Mouse (Mus musculus): ENCODE data around the gene Mrgbp. TPM values are rescaled to one million over a fixed set of nuclear protein-coding genes. Genes with fewer than 3 reads are reported as not detected.

Gene Mrgbp
- polyA plus RNA-seq, 1 experiment: 75.7 TPM

DNA sequence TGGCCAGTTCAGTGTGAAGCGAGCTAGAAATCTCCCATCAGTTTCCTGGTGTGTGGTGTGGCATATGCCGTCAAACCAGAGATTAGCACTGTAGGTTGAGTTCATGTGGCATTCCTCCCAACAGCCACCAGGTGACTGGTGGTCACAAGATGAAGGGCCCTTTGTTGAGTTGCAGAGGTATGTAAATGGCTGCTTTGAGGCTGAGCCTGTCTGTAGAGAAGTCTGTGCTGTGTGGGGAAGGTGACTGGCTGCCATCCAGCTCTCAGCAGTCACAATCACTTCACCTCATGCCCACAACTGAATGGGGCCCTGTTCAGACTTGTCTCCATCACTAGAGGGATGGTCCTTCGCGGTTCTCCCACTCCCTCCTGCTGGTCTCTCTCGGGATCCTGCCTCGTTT lies 23.7 kb downstream of the Mrgbp start:
- WGBS: 60% methylated on average over 6 of the region's 6 CpGs
- H3K27ac ChIP-seq (ENCODE audit: control insufficient read depth, insufficient read depth, low read length): no peak overlapping the region

GRCm38 (mm10) chr2:180610283-180610682 lies 29.2 kb downstream of the Mrgbp start:
- Histone ChIP-seq H3K27ac (ENCODE audit: control insufficient read depth, insufficient read depth, low read length) (no peak overlapping the region), H3K36me3 (ENCODE audit: control insufficient read depth, insufficient read depth, low read length) (no peaks in the 10 kb centered on the region), H3K4me3 (ENCODE audit: control insufficient read depth, insufficient read depth, low read length) (no peak overlapping the region), H3K4me1 (replicated peaks; ENCODE audit: control insufficient read depth, insufficient read depth, low read length) (no peaks in the 10 kb centered on the region), H3K27me3 (ENCODE audit: control insufficient read depth, insufficient read depth, low read length) (no peaks in the 10 kb centered on the region)
- DNase-seq: no peak
- TF ChIP-seq CTCF (IDR thresholded peaks at IDR 0.05; ENCODE audit: borderline replicate concordance, control insufficient read depth, extremely low read depth, insufficient read depth, low read length, poor library complexity) (no peak), POLR2A (IDR thresholded peaks at IDR 0.05; ENCODE audit: control insufficient read depth, extremely low read depth, insufficient read depth, low read length, poor library complexity) (no peak)
- 87% methylated on average over 4 of the region's 4 CpGs for WGBS

More for the DNA sequence above, 23.7 kb downstream of the Mrgbp start:
- no peaks in the 10 kb centered on the region for H3K36me3 ChIP-seq (ENCODE audit: control insufficient read depth, insufficient read depth, low read length)
- TF ChIP-seq POLR2A (IDR thresholded peaks at IDR 0.05; ENCODE audit: control insufficient read depth, extremely low read depth, insufficient read depth, low read length, poor library complexity) (no peak), CTCF (IDR thresholded peaks at IDR 0.05; ENCODE audit: borderline replicate concordance, control insufficient read depth, extremely low read depth, insufficient read depth, low read length, poor library complexity) (no peak)
- DNase-seq: no peak
- no peak overlapping the region for H3K4me3 ChIP-seq (ENCODE audit: control insufficient read depth, insufficient read depth, low read length)
- H3K27me3 ChIP-seq (ENCODE audit: control insufficient read depth, insufficient read depth, low read length): no peaks in the 10 kb centered on the region
- H3K4me1 ChIP-seq (replicated peaks; ENCODE audit: control insufficient read depth, insufficient read depth, low read length): no peaks in the 10 kb centered on the region

DNA sequence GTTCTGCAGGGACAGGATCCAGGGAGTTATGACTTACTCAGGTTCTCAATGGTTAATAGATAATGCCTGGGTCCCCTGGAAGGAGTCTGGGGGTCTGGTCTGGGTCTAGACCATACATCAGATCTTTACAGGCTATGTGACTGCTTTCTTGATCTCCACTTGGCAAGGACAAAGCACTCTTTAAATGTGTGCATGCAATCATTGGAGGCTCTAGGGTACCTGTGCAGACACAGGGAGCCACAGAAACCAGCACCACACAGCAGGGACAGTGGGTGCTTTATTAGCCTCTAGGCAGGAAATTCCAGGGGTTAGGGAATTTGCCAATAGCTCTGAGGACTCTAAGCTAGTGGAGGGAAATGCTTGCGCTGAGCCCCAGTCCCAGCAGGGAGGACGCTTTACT lies 30.8 kb downstream of the Mrgbp start:
- Histone ChIP-seq H3K4me1 (replicated peaks; ENCODE audit: control insufficient read depth, insufficient read depth, low read length) (no peaks in the 10 kb centered on the region), H3K27me3 (ENCODE audit: control insufficient read depth, insufficient read depth, low read length) (no peaks in the 10 kb centered on the region), H3K36me3 (ENCODE audit: control insufficient read depth, insufficient read depth, low read length) (no peaks in the 10 kb centered on the region), H3K4me3 (ENCODE audit: control insufficient read depth, insufficient read depth, low read length) (no peak overlapping the region), H3K27ac (ENCODE audit: control insufficient read depth, insufficient read depth, low read length) (no peak overlapping the region)
- 83% methylated on average over 2 of the region's 2 CpGs for WGBS
- DNase-seq: no peak
- no peak for TF ChIP-seq POLR2A (IDR thresholded peaks at IDR 0.05; ENCODE audit: control insufficient read depth, extremely low read depth, insufficient read depth, low read length, poor library complexity)
- TF ChIP-seq CTCF (IDR thresholded peaks at IDR 0.05; ENCODE audit: borderline replicate concordance, control insufficient read depth, extremely low read depth, insufficient read depth, low read length, poor library complexity): no peak

Other genes starting within 250 kb of the Mrgbp start
- gene Gata5, start 246.6 kb upstream of the Mrgbp start, polyA plus RNA-seq (2012; rRNA removed): 0.22 and 0.39 TPM in 2 replicates
- gene Slco4a1, start 125.1 kb upstream of the Mrgbp start, polyA plus RNA-seq (2012; rRNA removed): 21.2 and 22.6 TPM in 2 replicates
- gene Ntsr1, start 81.3 kb upstream of the Mrgbp start, polyA plus RNA-seq (2012; rRNA removed): 0.19 and 0.40 TPM in 2 replicates
- 75.7 and 86.1 TPM in 2 replicates for gene Ogfr, start 7.9 kb downstream of the Mrgbp start, polyA plus RNA-seq (2012; rRNA removed)
- gene Col9a3, start 16.5 kb downstream of the Mrgbp start, polyA plus RNA-seq (2012; rRNA removed): 4.4 and 4.8 TPM in 2 replicates
- gene Tcfl5, start 61.4 kb downstream of the Mrgbp start, polyA plus RNA-seq (2012; rRNA removed): 0.09 TPM in 1 of 2 replicates, not detected in the other
- 40.7 and 42.2 TPM in 2 replicates for gene Dido1, start 128.7 kb downstream of the Mrgbp start, polyA plus RNA-seq (2012; rRNA removed)
- 34.9 and 35.5 TPM in 2 replicates for gene Gid8, start 128.8 kb downstream of the Mrgbp start, polyA plus RNA-seq (2012; rRNA removed)
- 24.9 and 26.4 TPM in 2 replicates for gene Slc17a9, start 144.0 kb downstream of the Mrgbp start, polyA plus RNA-seq (2012; rRNA removed)
- gene Bhlhe23, start 195.6 kb downstream of the Mrgbp start, polyA plus RNA-seq (2012; rRNA removed): 0.16 and 0.46 TPM in 2 replicates